Mouse (Mus musculus) heart, embryonic 14.5 days (tissue): ENCODE results near the gene Cyp2t4. TPM values are rescaled to one million over a fixed set of nuclear protein-coding genes. Genes with fewer than 3 reads are reported as not detected.

ENCODE experiments used
- ATAC-seq: fragments of 200-750 bp; cut with Nextera tagmentation; 2 replicates; pipeline ENCODE4 v1.8.0; 2017; ENCODE audit warnings: low read depth, moderate TSS enrichment; ENCODE audit not compliant: insufficient number of reproducible peaks, insufficient read depth, low FRiP score
- H3K27ac ChIP-seq, 2 experiments: fragments of 200-500 bp in 1 of 2; fragments of 300-500 bp in 1 of 2; sonication (generic) in 1 of 2; replicated peaks in 1 of 2; 2 replicates each; pipeline ENCODE4 v1.5.1; 2012 to 2014; ENCODE audit warnings: low read depth in 2 of 2, low read length in 2 of 2, control low read depth in 1 of 2, mild to moderate bottlenecking in 1 of 2, mixed read lengths in 1 of 2; ENCODE audit not compliant: control insufficient read depth in 1 of 2, insufficient read depth in 1 of 2
- H3K27me3 ChIP-seq: fragments of 300-500 bp; sonication (generic); 2 replicates; pipeline ENCODE4 v1.6.1; 2014; ENCODE audit warnings: mild to moderate bottlenecking, low read length, control low read depth; ENCODE audit not compliant: control insufficient read depth, insufficient read depth
- H3K36me3 ChIP-seq: fragments of 300-500 bp; sonication (generic); 2 replicates; pipeline ENCODE4 v1.6.1; 2014; ENCODE audit warnings: mild to moderate bottlenecking, control low read depth, low read length, mixed read lengths; ENCODE audit not compliant: control insufficient read depth, insufficient read depth
- H3K4me1 ChIP-seq, 2 experiments: fragments of 200-500 bp in 1 of 2; fragments of 300-500 bp in 1 of 2; sonication (generic) in 1 of 2; 2 replicates each; pipeline ENCODE4 v1.6.1; 2012 to 2014; ENCODE audit warnings: low read length in 2 of 2, control low read depth in 1 of 2, mixed read lengths in 1 of 2; ENCODE audit not compliant: control insufficient read depth in 2 of 2, insufficient read depth in 2 of 2
- H3K4me2 ChIP-seq: fragments of 300-500 bp; sonication (generic); 2 replicates; pipeline ENCODE4 v1.6.1; 2014; ENCODE audit warnings: mild to moderate bottlenecking, low read length
- H3K4me3 ChIP-seq, 2 experiments: fragments of 200-500 bp in 1 of 2; fragments of 300-500 bp in 1 of 2; sonication (generic) in 1 of 2; 2 replicates each; pipeline ENCODE4 v1.5.1; 2012 to 2014; ENCODE audit warnings: low read length in 2 of 2, mild to moderate bottlenecking in 2 of 2, control low read depth in 1 of 2, low read depth in 1 of 2, moderate library complexity in 1 of 2; ENCODE audit not compliant: control insufficient read depth in 1 of 2, insufficient read depth in 1 of 2
- H3K9ac ChIP-seq: fragments of 300-500 bp; sonication (generic); 2 replicates; pipeline ENCODE4 v1.6.1; 2014; ENCODE audit warnings: mild to moderate bottlenecking, low read length
- H3K9me3 ChIP-seq: fragments of 300-500 bp; sonication (generic); 2 replicates; pipeline ENCODE4 v1.6.1; 2016; ENCODE audit warnings: low read length, control low read depth; ENCODE audit not compliant: control insufficient read depth
- WGBS: fragments of 180-500 bp; shearing (Covaris S2); extraction: QIAGEN DNeasy Blood & Tissue Kit; methylation state at CpG from one replicate; pipeline ENCODE4 v1.1.7; 2014; 5-methylcytosine and 5-hydroxymethylcytosine counted together
- microRNA counts: library from miRNA; unstranded; fragments of <30 nt; microRNA quantifications from one replicate; lab custom pipeline; 2016
- microRNA-seq: library from miRNA; unstranded; fragments of <30 nt; microRNA quantifications from one replicate; pipeline ENCODE4, GENCODE M21; 2016
- polyA plus RNA-seq: library from polyadenylated mRNA; unstranded; fragments of >200 nt; fragmentation: Nextera tagmentation; extraction: Ambion mirVana; gene quantifications from 2 replicates; pipeline ENCODE4 v1.2.1, GENCODE M21; 2014

The Cyp2t4 gene
- polyA plus RNA-seq, 1 experiment from 2014 or later, result 0.22 TPM

GRCm38 (mm10) chr7:27198355-27198754 lies 44.8 kb downstream of the Cyp2t4 start:
- Histone ChIP-seq H3K36me3 (peaks cover 53% of the 10 kb centered on the region), H3K27me3 (no peaks in the 10 kb centered on the region), H3K4me1 (peaks cover 4 to 13% of the 10 kb centered on the region in 2 experiments), H3K9me3 (no peaks in the 10 kb centered on the region), H3K9ac (no peak overlapping the region), H3K4me2 (no peak overlapping the region), H3K4me3 (no peak overlapping the region), H3K27ac (no peak overlapping the region)
- ATAC-seq, result no peak

GRCm38 (mm10) chr7:27198779-27199178 lies 45.3 kb downstream of the Cyp2t4 start:
- Histone ChIP-seq H3K4me2 (no peak overlapping the region), H3K4me1 (peaks cover 4 to 10% of the 10 kb centered on the region in 2 experiments), H3K36me3 (peaks cover 53% of the 10 kb centered on the region), H3K9me3 (no peaks in the 10 kb centered on the region), H3K4me3 (no peak overlapping the region), H3K27ac (no peak overlapping the region), H3K9ac (no peak overlapping the region), H3K27me3 (no peaks in the 10 kb centered on the region)
- ATAC-seq, result no peak
- WGBS, result 90% methylated on average over 8 of the region's 8 CpGs

- Histone ChIP-seq H3K4me1 (no peaks in the 10 kb centered on the region), H3K4me3 (no peak overlapping the region), H3K9me3 (no peaks in the 10 kb centered on the region), H3K36me3 (peaks cover 67% of the 10 kb centered on the region), H3K27ac (no peak overlapping the region), H3K27me3 (no peaks in the 10 kb centered on the region), H3K4me2 (no peak overlapping the region), H3K9ac (no peak overlapping the region)
- no peak for ATAC-seq
- 88% methylated on average over 8 of the region's 8 CpGs for WGBS
These were observed 50.4 kb downstream of the Cyp2t4 start for GRCm38 (mm10) chr7:27203730-27204449.

MicroRNA genes within 50 kb of the gene (microRNA counts, 519-probe panel; counts per million panel counts)
- microRNA mmu-miR-1191 (lab: Ali Mortazavi, UCI), result 322 counts per million, percentile 70 among the panel's probes with 10 or more counts

Small RNA genes within 50 kb of the gene (microRNA-seq; reads per million reads assigned to microRNA genes)
- gene Mir1191, result 1.7 reads per million
- 1.7 reads per million for gene Mir3101

Other genes with a start within 250 kb of the Cyp2t4 start
- gene Cyp2a22, start 214.3 kb upstream of the Cyp2t4 start, polyA plus RNA-seq, result not detected in 2 replicates
- not detected in 2 replicates for gene Cyp2a12, start 124.6 kb upstream of the Cyp2t4 start, polyA plus RNA-seq
- gene Cyp2f2, start 33.8 kb upstream of the Cyp2t4 start, polyA plus RNA-seq, result 3.3 TPM in 1 of 2 replicates, not detected in the other
- gene Egln2, start 13.1 kb downstream of the Cyp2t4 start, polyA plus RNA-seq, result 26.7 and 31.2 TPM in 2 replicates
- gene Rab4b, start 25.2 kb downstream of the Cyp2t4 start, polyA plus RNA-seq, result 42.4 and 43.4 TPM in 2 replicates
- gene Gm21983, start 27.4 kb downstream of the Cyp2t4 start, polyA plus RNA-seq, result not detected in 2 replicates
- gene Mia, start 27.4 kb downstream of the Cyp2t4 start, polyA plus RNA-seq, result 0.53 and 1.3 TPM in 2 replicates
- 3.3 and 3.7 TPM in 2 replicates for gene BC024978, start 42.1 kb downstream of the Cyp2t4 start, polyA plus RNA-seq
- gene Snrpa, start 42.6 kb downstream of the Cyp2t4 start, polyA plus RNA-seq, result 140 and 150 TPM in 2 replicates
- 3.4 and 3.8 TPM in 2 replicates for gene Itpkc, start 74.9 kb downstream of the Cyp2t4 start, polyA plus RNA-seq
- gene Coq8b, start 79.3 kb downstream of the Cyp2t4 start, polyA plus RNA-seq, result 9.9 and 11.9 TPM in 2 replicates
- 3.3 and 5.4 TPM in 2 replicates for gene Numbl, start 104.7 kb downstream of the Cyp2t4 start, polyA plus RNA-seq
- 47.7 and 55.1 TPM in 2 replicates for gene Ltbp4, start 184.0 kb downstream of the Cyp2t4 start, polyA plus RNA-seq
- gene Shkbp1, start 202.3 kb downstream of the Cyp2t4 start, polyA plus RNA-seq, result 18.3 and 22.0 TPM in 2 replicates
- not detected in 2 replicates for gene Gm20479, start 203.7 kb downstream of the Cyp2t4 start, polyA plus RNA-seq